Mouse (Mus musculus) thymus, postnatal 4 days (tissue): ENCODE results near the gene Slx4ip.

Experiments used
- DNase-seq: peaks from one replicate; pipeline ENCODE4 v3.0.0; 2021

Gene Slx4ip

GRCm38 (mm10) chr2:137073473-137074312 lies 182.7 kb downstream of the Slx4ip start:
- no peak for DNase-seq

- DNase-seq: no peak
Measured at GRCm38 (mm10) chr2:137074313-137074620, 183.2 kb downstream of the Slx4ip start.

- DNase-seq: no peak
Measured at GRCm38 (mm10) chr2:137078771-137079170, 187.8 kb downstream of the Slx4ip start.

GRCm38 (mm10) chr2:137079721-137080320 lies 188.8 kb downstream of the Slx4ip start:
- no peak for DNase-seq

GRCm38 (mm10) chr2:137080468-137080867 lies 189.4 kb downstream of the Slx4ip start:
- no peak for DNase-seq

GRCm38 (mm10) chr2:137081001-137081400 lies 190.0 kb downstream of the Slx4ip start:
- no peak for DNase-seq

- no peak for DNase-seq
Measured at GRCm38 (mm10) chr2:137082896-137083620, 192.0 kb downstream of the Slx4ip start.

- DNase-seq: no peak
Measured at GRCm38 (mm10) chr2:137085257-137085656, 194.2 kb downstream of the Slx4ip start.

- no peak for DNase-seq
Measured at GRCm38 (mm10) chr2:137086621-137087395, 195.8 kb downstream of the Slx4ip start.

- no peak for DNase-seq
Measured at GRCm38 (mm10) chr2:137087705-137088104, 196.7 kb downstream of the Slx4ip start.

GRCm38 (mm10) chr2:137091766-137092522 lies 200.9 kb downstream of the Slx4ip start:
- no peak for DNase-seq

GRCm38 (mm10) chr2:137092523-137093297 lies 201.7 kb downstream of the Slx4ip start:
- no peak for DNase-seq

GRCm38 (mm10) chr2:137093298-137093630 lies 202.2 kb downstream of the Slx4ip start:
- no peak for DNase-seq

GRCm38 (mm10) chr2:137094301-137094700 lies 203.3 kb downstream of the Slx4ip start:
- no peak for DNase-seq

- DNase-seq: no peak
Measured at GRCm38 (mm10) chr2:137096981-137097460, 206.0 kb downstream of the Slx4ip start.

GRCm38 (mm10) chr2:137098269-137099035 lies 207.4 kb downstream of the Slx4ip start:
- DNase-seq: no peak

GRCm38 (mm10) chr2:137099211-137099734 lies 208.3 kb downstream of the Slx4ip start:
- no peak for DNase-seq

GRCm38 (mm10) chr2:137101074-137101473 lies 210.1 kb downstream of the Slx4ip start:
- no peak for DNase-seq

- DNase-seq: no peak
Measured at GRCm38 (mm10) chr2:137107203-137107602, 216.2 kb downstream of the Slx4ip start.

- no peak for DNase-seq
Measured at GRCm38 (mm10) chr2:137107946-137108345, 216.9 kb downstream of the Slx4ip start.
